Mouse (Mus musculus): ENCODE data around the gene Helz. TPM values are rescaled to one million over a fixed set of nuclear protein-coding genes. Genes with fewer than 3 reads are reported as not detected.
"Not testable (repeated sequence)": the region's sequence is repeated elsewhere in the genome, so short reads cannot be mapped to it uniquely, and the experiment has no call there.

Gene Helz
- polyA plus RNA-seq, 1 experiment from 2014 or later, result 3.3 TPM

GRCm38 (mm10) chr11:107510362-107511269 is 37.1 kb upstream of the Helz start:
- TF ChIP-seq CTCF (IDR thresholded peaks at IDR 0.05; ENCODE audit: low read depth) (no peak), EP300 (IDR thresholded peaks at IDR 0.05; ENCODE audit: low read depth) (no peak)
- peak; percentile 52 for DNase-seq

GRCm38 (mm10) chr11:107511954-107512353 is 35.8 kb upstream of the Helz start:
- H3K36me3 ChIP-seq (replicated peaks; ENCODE audit: insufficient read depth, low read length); ATAC-seq; H3K4me2 ChIP-seq (ENCODE audit: low read depth, low read length); H3K4me3 ChIP-seq (ENCODE audit: low read depth, low read length); H3K27me3 ChIP-seq (ENCODE audit: insufficient read depth, low read length); H3K9ac ChIP-seq (replicated peaks); H3K9me3 ChIP-seq (ENCODE audit: low read length); H3K27ac ChIP-seq (ENCODE audit: low read depth): not testable (repeated sequence)
- WGBS (ENCODE audit: insufficient replicate concordance), result 33% methylated on average over 5 of the region's 5 CpGs
- peaks cover 13% of the 10 kb centered on the region for H3K4me1 ChIP-seq (ENCODE audit: insufficient read depth)
- peak; percentile 89 for TF ChIP-seq CTCF (IDR thresholded peaks at IDR 0.05; ENCODE audit: low read depth)
- peak; percentile 77 for DNase-seq

More at GRCm38 (mm10) chr11:107510362-107511269, 37.1 kb upstream of the Helz start:
- Histone ChIP-seq H3K27ac (ENCODE audit: low read depth) (no peak overlapping the region), H3K9me3 (ENCODE audit: low read length) (no peaks in the 10 kb centered on the region), H3K9ac (replicated peaks) (no peak overlapping the region), H3K27me3 (ENCODE audit: insufficient read depth, low read length) (no peaks in the 10 kb centered on the region), H3K36me3 (replicated peaks; ENCODE audit: insufficient read depth, low read length) (no peaks in the 10 kb centered on the region), H3K4me1 (ENCODE audit: insufficient read depth) (peaks cover 13% of the 10 kb centered on the region), H3K4me3 (ENCODE audit: low read depth, low read length) (peak overlapping the region; percentile 3; the same call in 1 of the 2 replicates), H3K4me2 (ENCODE audit: low read depth, low read length) (peak overlapping the region; percentile 39)
- peak; percentile 64; the same call in 1 of the 2 replicates for ATAC-seq
- WGBS (ENCODE audit: insufficient replicate concordance), result 5% methylated on average over 18 of the region's 18 CpGs

GRCm38 (mm10) chr11:107513047-107513446 is 34.7 kb upstream of the Helz start:
- H3K36me3 ChIP-seq (replicated peaks; ENCODE audit: insufficient read depth, low read length), result no peaks in the 10 kb centered on the region
- H3K27ac ChIP-seq (ENCODE audit: low read depth), result no peak overlapping the region
- WGBS (ENCODE audit: insufficient replicate concordance), result 78% methylated on average over 10 of the region's 10 CpGs
- no peak for DNase-seq
- ATAC-seq, result no peak
- H3K9me3 ChIP-seq (ENCODE audit: low read length), result no peaks in the 10 kb centered on the region
- H3K4me1 ChIP-seq (ENCODE audit: insufficient read depth), result peaks cover 13% of the 10 kb centered on the region
- H3K4me2 ChIP-seq (ENCODE audit: low read depth, low read length), result no peak overlapping the region
- H3K9ac ChIP-seq (replicated peaks), result no peak overlapping the region
- no peak overlapping the region for H3K4me3 ChIP-seq (ENCODE audit: low read depth, low read length)
- TF ChIP-seq CTCF (IDR thresholded peaks at IDR 0.05; ENCODE audit: low read depth), result no peak
- no peak for TF ChIP-seq EP300 (IDR thresholded peaks at IDR 0.05; ENCODE audit: low read depth)
- H3K27me3 ChIP-seq (ENCODE audit: insufficient read depth, low read length), result no peaks in the 10 kb centered on the region

- DNase-seq (no peak), ATAC-seq (no peak)
- Histone ChIP-seq H3K9me3 (ENCODE audit: low read length) (no peaks in the 10 kb centered on the region), H3K9ac (replicated peaks) (no peak overlapping the region), H3K27me3 (ENCODE audit: insufficient read depth, low read length) (no peaks in the 10 kb centered on the region), H3K4me1 (ENCODE audit: insufficient read depth) (no peaks in the 10 kb centered on the region), H3K4me3 (ENCODE audit: low read depth, low read length) (no peak overlapping the region), H3K4me2 (ENCODE audit: low read depth, low read length) (no peak overlapping the region), H3K27ac (ENCODE audit: low read depth) (no peak overlapping the region), H3K36me3 (replicated peaks; ENCODE audit: insufficient read depth, low read length) (no peaks in the 10 kb centered on the region)
- 79% methylated on average over 2 of the region's 2 CpGs for WGBS (ENCODE audit: insufficient replicate concordance)
- TF ChIP-seq CTCF (IDR thresholded peaks at IDR 0.05; ENCODE audit: low read depth) (no peak), EP300 (IDR thresholded peaks at IDR 0.05; ENCODE audit: low read depth) (no peak)
Observed at GRCm38 (mm10) chr11:107516387-107516786, 31.3 kb upstream of the Helz start.

GRCm38 (mm10) chr11:107518645-107519429 is 28.9 kb upstream of the Helz start:
- no peak overlapping the region for H3K27ac ChIP-seq (ENCODE audit: low read depth)
- H3K9ac ChIP-seq (replicated peaks), result no peak overlapping the region
- H3K4me1 ChIP-seq (ENCODE audit: insufficient read depth), result no peaks in the 10 kb centered on the region
- TF ChIP-seq CTCF (IDR thresholded peaks at IDR 0.05; ENCODE audit: low read depth), result no peak
- TF ChIP-seq EP300 (IDR thresholded peaks at IDR 0.05; ENCODE audit: low read depth), result no peak
- no peak for ATAC-seq
- WGBS (ENCODE audit: insufficient replicate concordance), result 56% methylated on average over 5 of the region's 5 CpGs
- no peaks in the 10 kb centered on the region for H3K27me3 ChIP-seq (ENCODE audit: insufficient read depth, low read length)
- no peaks in the 10 kb centered on the region for H3K9me3 ChIP-seq (ENCODE audit: low read length)
- H3K36me3 ChIP-seq (replicated peaks; ENCODE audit: insufficient read depth, low read length), result no peaks in the 10 kb centered on the region
- H3K4me3 ChIP-seq (ENCODE audit: low read depth, low read length), result no peak overlapping the region
- no peak for DNase-seq
- no peak overlapping the region for H3K4me2 ChIP-seq (ENCODE audit: low read depth, low read length)

- ATAC-seq, result no peak
- Histone ChIP-seq H3K27me3 (ENCODE audit: insufficient read depth, low read length) (no peaks in the 10 kb centered on the region), H3K9me3 (ENCODE audit: low read length) (no peaks in the 10 kb centered on the region), H3K36me3 (replicated peaks; ENCODE audit: insufficient read depth, low read length) (no peaks in the 10 kb centered on the region), H3K9ac (replicated peaks) (no peak overlapping the region), H3K4me2 (ENCODE audit: low read depth, low read length) (no peak overlapping the region), H3K4me1 (ENCODE audit: insufficient read depth) (no peaks in the 10 kb centered on the region), H3K27ac (ENCODE audit: low read depth) (no peak overlapping the region), H3K4me3 (ENCODE audit: low read depth, low read length) (no peak overlapping the region)
- DNase-seq, result no peak
- TF ChIP-seq CTCF (IDR thresholded peaks at IDR 0.05; ENCODE audit: low read depth) (no peak), EP300 (IDR thresholded peaks at IDR 0.05; ENCODE audit: low read depth) (no peak)
- WGBS (ENCODE audit: insufficient replicate concordance), result 54% methylated on average over 1 of the region's 1 CpGs
Observed at GRCm38 (mm10) chr11:107521153-107521552, 26.6 kb upstream of the Helz start.
